Mouse (Mus musculus): ENCODE data around the gene Slc25a25. TPM values are rescaled to one million over a fixed set of nuclear protein-coding genes. Genes with fewer than 3 reads are reported as not detected.

Gene Slc25a25
- total and polyA plus RNA-seq, 3 experiments: 6.6 to 10.0 (median 9.8) TPM

- Histone ChIP-seq H3K4me1 (ENCODE audit: control insufficient read depth in 1 of 2, insufficient read depth in 2 of 2) (no peaks in the 10 kb centered on the region; a peak in 1 of 4 replicates), H3K27me3 (replicated peaks) (no peaks in the 10 kb centered on the region), H3K4me3 (replicated peaks in 1 of 3; ENCODE audit: low read depth in 2 of 3, low read length in 2 of 3, poor library complexity in 1 of 3) (no peak overlapping the region), H3K4me2 (ENCODE audit: insufficient read depth, low read depth, poor library complexity, severe bottlenecking) (no peak overlapping the region), H3K36me3 (replicated peaks in 1 of 2; ENCODE audit: control insufficient read depth in 1 of 2, insufficient read depth in 1 of 2, low read length in 1 of 2) (no peaks in the 10 kb centered on the region), H3K9ac (ENCODE audit: insufficient read depth, low read depth) (no peak overlapping the region), H3K9me3 (replicated peaks; ENCODE audit: low read length) (peaks cover 7% of the 10 kb centered on the region), H3K27ac (ENCODE audit: insufficient read depth, low read depth) (no peak overlapping the region), H3K79me2 (replicated peaks; ENCODE audit: control insufficient read depth, extremely low read depth, insufficient read depth, poor library complexity, severe bottlenecking) (no peaks in the 10 kb centered on the region)
- in situ Hi-C loops (cut with MboI; ENCODE audit: low pct_ligation_motif_present, low pct_unique_long_range_greater_than_20kb, low sequenced_read_pairs) (no loop called here), dilution Hi-C loops (cut with MboI; ENCODE audit: extremely low pct_ligation_motif_present, extremely low pct_unique_long_range_greater_than_20kb, low sequenced_read_pairs) (no loop called here)
- TF ChIP-seq NELFE (IDR thresholded peaks at IDR 0.05; ENCODE audit: low read depth, low read length): no peak
- no peak for TF ChIP-seq UBTF (IDR thresholded peaks at IDR 0.05; ENCODE audit: low read depth, low read length)
- TF ChIP-seq POLR2AphosphoS2 (IDR thresholded peaks at IDR 0.05; ENCODE audit: low read depth, low read length): no peak
- DNase-seq (ENCODE audit: extremely low read depth): no peak
Observed at GRCm38 (mm10) chr2:32496190-32496589, 44.9 kb upstream of the Slc25a25 start.

- Histone ChIP-seq H3K27me3 (replicated peaks) (no peaks in the 10 kb centered on the region), H3K9ac (ENCODE audit: insufficient read depth, low read depth) (no peak overlapping the region), H3K4me2 (ENCODE audit: insufficient read depth, low read depth, poor library complexity, severe bottlenecking) (no peak overlapping the region), H3K27ac (ENCODE audit: insufficient read depth, low read depth) (no peak overlapping the region), H3K36me3 (replicated peaks in 1 of 2; ENCODE audit: control insufficient read depth in 1 of 2, insufficient read depth in 1 of 2, low read length in 1 of 2) (no peaks in the 10 kb centered on the region), H3K4me3 (replicated peaks in 1 of 3; ENCODE audit: low read depth in 2 of 3, low read length in 2 of 3, poor library complexity in 1 of 3) (no peak overlapping the region), H3K9me3 (replicated peaks; ENCODE audit: low read length) (peaks cover 7% of the 10 kb centered on the region), H3K4me1 (ENCODE audit: control insufficient read depth in 1 of 2, insufficient read depth in 2 of 2) (no peaks in the 10 kb centered on the region; a peak in 1 of 4 replicates), H3K79me2 (replicated peaks; ENCODE audit: control insufficient read depth, extremely low read depth, insufficient read depth, poor library complexity, severe bottlenecking) (no peaks in the 10 kb centered on the region)
- in situ Hi-C loops (cut with MboI; ENCODE audit: low pct_ligation_motif_present, low pct_unique_long_range_greater_than_20kb, low sequenced_read_pairs): no loop called here
- DNase-seq (ENCODE audit: extremely low read depth): no peak
- dilution Hi-C loops (cut with MboI; ENCODE audit: extremely low pct_ligation_motif_present, extremely low pct_unique_long_range_greater_than_20kb, low sequenced_read_pairs): no loop called here
- TF ChIP-seq IRF4 (IDR thresholded peaks at IDR 0.05; ENCODE audit: low read depth, low read length) (no peak), PAX5 (IDR thresholded peaks at IDR 0.05; ENCODE audit: low read length) (no peak), HCFC1 (IDR thresholded peaks at IDR 0.05; ENCODE audit: low read depth, low read length) (no peak), NELFE (IDR thresholded peaks at IDR 0.05; ENCODE audit: low read depth, low read length) (no peak)
Observed at GRCm38 (mm10) chr2:32495185-32495726, 44.0 kb upstream of the Slc25a25 start.

- H3K9me3 ChIP-seq (replicated peaks; ENCODE audit: low read length): peaks cover 7% of the 10 kb centered on the region
- no peak for TF ChIP-seq POLR2AphosphoS2 (IDR thresholded peaks at IDR 0.05; ENCODE audit: low read depth, low read length)
- TF ChIP-seq TCF12 (IDR thresholded peaks at IDR 0.05; ENCODE audit: low read depth, low read length): no peak
- no peak for TF ChIP-seq CTCF (conservative IDR thresholded peaks at IDR 0.05 in 1 of 2, IDR thresholded peaks at IDR 0.05 in 1 of 2; ENCODE audit: low read depth in 2 of 2, low read length in 2 of 2)
- no peak for TF ChIP-seq SMC3 (IDR thresholded peaks at IDR 0.05; ENCODE audit: low read depth, low read length)
- TF ChIP-seq PAX5 (IDR thresholded peaks at IDR 0.05; ENCODE audit: low read length): no peak
- TF ChIP-seq ZC3H11A (IDR thresholded peaks at IDR 0.05; ENCODE audit: low read depth, low read length): no peak
- no peak for TF ChIP-seq ETS1 (conservative IDR thresholded peaks at IDR 0.05; ENCODE audit: low read depth, low read length)
- TF ChIP-seq ZMIZ1 (IDR thresholded peaks at IDR 0.05; ENCODE audit: low read depth, low read length): no peak
- no peak for TF ChIP-seq JUN (IDR thresholded peaks at IDR 0.05; ENCODE audit: insufficient read depth, low read depth, low read length)
- TF ChIP-seq CHD1 (IDR thresholded peaks at IDR 0.05; ENCODE audit: low read depth, low read length): no peak
- TF ChIP-seq KAT2A (IDR thresholded peaks at IDR 0.05; ENCODE audit: insufficient replicate concordance, low read length): no peak
- no peaks in the 10 kb centered on the region; a peak in 1 of 4 replicates for H3K4me1 ChIP-seq (ENCODE audit: control insufficient read depth in 1 of 2, insufficient read depth in 2 of 2)
- H3K27ac ChIP-seq (ENCODE audit: insufficient read depth, low read depth): no peak overlapping the region
- DNase-seq (ENCODE audit: extremely low read depth): no peak
- in situ Hi-C loops (cut with MboI; ENCODE audit: low pct_ligation_motif_present, low pct_unique_long_range_greater_than_20kb, low sequenced_read_pairs) (loop anchor here (5.0 kb wide), 1 partner anchor 68 kb away; no protein-coding TSS in a partner anchor), dilution Hi-C loops (cut with MboI; ENCODE audit: extremely low pct_ligation_motif_present, extremely low pct_unique_long_range_greater_than_20kb, low sequenced_read_pairs) (no loop called here)
- no peak overlapping the region for H3K4me2 ChIP-seq (ENCODE audit: insufficient read depth, low read depth, poor library complexity, severe bottlenecking)
- H3K36me3 ChIP-seq (replicated peaks in 1 of 2; ENCODE audit: control insufficient read depth in 1 of 2, insufficient read depth in 1 of 2, low read length in 1 of 2): no peaks in the 10 kb centered on the region
- no peaks in the 10 kb centered on the region for H3K79me2 ChIP-seq (replicated peaks; ENCODE audit: control insufficient read depth, extremely low read depth, insufficient read depth, poor library complexity, severe bottlenecking)
- H3K4me3 ChIP-seq (replicated peaks in 1 of 3; ENCODE audit: low read depth in 2 of 3, low read length in 2 of 3, poor library complexity in 1 of 3): no peak overlapping the region
- H3K9ac ChIP-seq (ENCODE audit: insufficient read depth, low read depth): no peak overlapping the region
- H3K27me3 ChIP-seq (replicated peaks): no peaks in the 10 kb centered on the region
Observed at GRCm38 (mm10) chr2:32494522-32494921, 43.3 kb upstream of the Slc25a25 start.
